Mouse (Mus musculus) mouse embryonic stem cell (cell line): Measurements from ENCODE around the gene Gm45717.

ENCODE experiments used
- in situ Hi-C, 2 experiments: fragments of 300-500 bp; cut with MboI; formaldehyde crosslinking; loops; 1 replicate in 1 of 2; 3 replicates in 1 of 2; pipeline ENCODE4 v1.14.3; 2019 to 2020; ENCODE audit warnings: low sequenced_read_pairs in 2 of 2, low pct_unique_long_range_greater_than_20kb in 1 of 2, mixed read lengths in 1 of 2; ENCODE audit not compliant: unreplicated experiment in 1 of 2

Gm45717 gene

GRCm38 (mm10) chr7:140949255-140949654, 6.5 kb downstream of the Gm45717 start:
- in situ Hi-C loops, result no loop called here

GRCm38 (mm10) chr7:140948161-140948560, 7.6 kb downstream of the Gm45717 start:
- in situ Hi-C loops, result no loop called here

GRCm38 (mm10) chr7:140946980-140947379, 8.8 kb downstream of the Gm45717 start:
- in situ Hi-C loops, result no loop called here

- in situ Hi-C loops, result no loop called here
Observed at GRCm38 (mm10) chr7:140946311-140946710, 9.4 kb downstream of the Gm45717 start.

- in situ Hi-C loops, result no loop called here
Observed at GRCm38 (mm10) chr7:140945247-140945646, 10.5 kb downstream of the Gm45717 start.

- in situ Hi-C loops, result no loop called here
Observed at GRCm38 (mm10) chr7:140944236-140944635, 11.5 kb downstream of the Gm45717 start.

GRCm38 (mm10) chr7:140943356-140943755, 12.4 kb downstream of the Gm45717 start:
- in situ Hi-C loops, result no loop called here

GRCm38 (mm10) chr7:140942811-140943210, 12.9 kb downstream of the Gm45717 start:
- in situ Hi-C loops, result no loop called here

GRCm38 (mm10) chr7:140942341-140942740, 13.4 kb downstream of the Gm45717 start:
- in situ Hi-C loops, result no loop called here

GRCm38 (mm10) chr7:140941222-140942051, 14.3 kb downstream of the Gm45717 start, which contains the start of gene Pgghg:
Pgghg (plus strand) TSS chr7:140941391.
- in situ Hi-C loops, result no loop called here

- in situ Hi-C loops, result no loop called here
Observed at GRCm38 (mm10) chr7:140939669-140940171, 16.0 kb downstream of the Gm45717 start.

GRCm38 (mm10) chr7:140938896-140939295, 16.8 kb downstream of the Gm45717 start:
- in situ Hi-C loops, result no loop called here

GRCm38 (mm10) chr7:140938436-140938835, 17.3 kb downstream of the Gm45717 start:
- in situ Hi-C loops, result no loop called here

- in situ Hi-C loops, result no loop called here
Observed at GRCm38 (mm10) chr7:140927181-140927580, 28.6 kb downstream of the Gm45717 start.

GRCm38 (mm10) chr7:140923070-140923775, 32.5 kb downstream of the Gm45717 start:
- in situ Hi-C loops, result loop anchor here in 1 of 2 experiments (25.0 kb wide), 1 partner anchor 264 kb away; the partner anchor contains the start of genes Hras and Lrrc56

GRCm38 (mm10) chr7:140922398-140923069, 33.2 kb downstream of the Gm45717 start:
- in situ Hi-C loops, result loop anchor here in 1 of 2 experiments (25.0 kb wide), 1 partner anchor 265 kb away; the partner anchor contains the start of genes Hras and Lrrc56

GRCm38 (mm10) chr7:140921225-140921975, 34.3 kb downstream of the Gm45717 start:
- in situ Hi-C loops, result loop anchor here in 1 of 2 experiments (25.0 kb wide), 1 partner anchor 266 kb away; the partner anchor contains the start of genes Hras and Lrrc56
